Mouse (Mus musculus) heart, postnatal 25 days (tissue): ENCODE measurements around the gene Plekha6. TPM values are rescaled to one million over a fixed set of nuclear protein-coding genes. Genes with fewer than 3 reads are reported as not detected.

Source experiments
- DNase-seq: peaks from one replicate; pipeline ENCODE4 v3.0.0; 2022; ENCODE audit warnings: low spot score
- intact Hi-C: fragments of 180-260 bp; cut with DNase I; formaldehyde crosslinking; loops from one replicate; pipeline ENCODE4 v1.15.1; 2025
- total RNA-seq, 2 experiments: library from RNA; stranded (reverse); gene quantifications; 2 replicates each; pipeline ENCODE4 v1.2.3; 2021

Gene Plekha6
- total RNA-seq, 2 experiments from 2014 or later: 66.5 to 77.1 TPM

- peak; percentile 43 for DNase-seq
- intact Hi-C loops: loop anchor here (2.0 kb wide), 1 partner anchor 432 kb away; the partner anchor contains the start of gene Snrpe
Measured at GRCm38 (mm10) chr1:133178732-133179440, 14.9 kb downstream of the Plekha6 start.

- intact Hi-C loops: loop anchor here (1.0 to 5.0 kb wide), 3 partner anchors 41 to 126 kb away; no protein-coding TSS in a partner anchor
- DNase-seq: peak; percentile 55
Measured at GRCm38 (mm10) chr1:133181072-133182015, 17.3 kb downstream of the Plekha6 start.

- no peak for DNase-seq
- intact Hi-C loops: loop anchor here (5.0 kb wide), 2 partner anchors 40 to 85 kb away; no protein-coding TSS in a partner anchor
Measured at GRCm38 (mm10) chr1:133182016-133182705, 18.2 kb downstream of the Plekha6 start.

- intact Hi-C loops: loop anchor here (5.0 kb wide), 2 partner anchors 40 to 85 kb away; no protein-coding TSS in a partner anchor
Measured at GRCm38 (mm10) chr1:133182706-133183095, 18.7 kb downstream of the Plekha6 start.

GRCm38 (mm10) chr1:133183141-133183925, 19.3 kb downstream of the Plekha6 start:
- intact Hi-C loops: loop anchor here (5.0 kb wide), 2 partner anchors 39 to 84 kb away; no protein-coding TSS in a partner anchor
- DNase-seq: no peak

More at GRCm38 (mm10) chr1:133182706-133183095, 18.7 kb downstream of the Plekha6 start:
- DNase-seq: no peak

GRCm38 (mm10) chr1:133187948-133188680, 24.1 kb downstream of the Plekha6 start:
- no peak for DNase-seq
- intact Hi-C loops: no loop called here

- no peak for DNase-seq
Measured at GRCm38 (mm10) chr1:133188719-133189118, 24.7 kb downstream of the Plekha6 start.

GRCm38 (mm10) chr1:133189471-133189870, 25.5 kb downstream of the Plekha6 start:
- DNase-seq: no peak
- intact Hi-C loops: no loop called here

More at GRCm38 (mm10) chr1:133188719-133189118, 24.7 kb downstream of the Plekha6 start:
- intact Hi-C loops: no loop called here

GRCm38 (mm10) chr1:133190550-133190949, 26.5 kb downstream of the Plekha6 start:
- DNase-seq: no peak
- intact Hi-C loops: no loop called here

- DNase-seq: no peak
- intact Hi-C loops: no loop called here
Measured at GRCm38 (mm10) chr1:133196181-133196580, 32.2 kb downstream of the Plekha6 start.

GRCm38 (mm10) chr1:133197266-133197665, 33.3 kb downstream of the Plekha6 start:
- intact Hi-C loops: no loop called here
- DNase-seq: no peak

- intact Hi-C loops: no loop called here
- no peak for DNase-seq
Measured at GRCm38 (mm10) chr1:133199706-133200105, 35.7 kb downstream of the Plekha6 start.

GRCm38 (mm10) chr1:133201499-133201898, 37.5 kb downstream of the Plekha6 start:
- DNase-seq: no peak
- intact Hi-C loops: no loop called here

- intact Hi-C loops: no loop called here
- no peak for DNase-seq
Measured at GRCm38 (mm10) chr1:133203701-133204100, 39.7 kb downstream of the Plekha6 start.

GRCm38 (mm10) chr1:133204341-133204849, 40.4 kb downstream of the Plekha6 start:
- intact Hi-C loops: no loop called here
- DNase-seq: no peak

- DNase-seq: no peak
- intact Hi-C loops: no loop called here
Measured at GRCm38 (mm10) chr1:133204985-133205384, 41.0 kb downstream of the Plekha6 start.

- intact Hi-C loops: no loop called here
- DNase-seq: no peak
Measured at GRCm38 (mm10) chr1:133208086-133208815, 44.2 kb downstream of the Plekha6 start.

GRCm38 (mm10) chr1:133209036-133209435, 45.0 kb downstream of the Plekha6 start:
- DNase-seq: no peak
- intact Hi-C loops: no loop called here
